ENCODE assay signal across 9 mouse cellular contexts in genomic region chr1:75597622-75598021, GRCm38 (mm10). TPM values are rescaled to one million over a fixed set of nuclear protein-coding genes. Genes with fewer than 3 reads are reported as not detected.
A peak's percentile ranks its signal among the peaks of the same experiment; 100 is the strongest.
DNase-seq lines count a peak whose midpoint lies in the region; ATAC-seq and TF ChIP-seq lines count a peak whose summit lies in the region.
"Had no signal": no experiment of that assay in that cellular context is flagged by ENCODE, and none has a peak within 500 bp of the region (broad histone marks: within the 10 kb centered on the region; RNA-seq: fewer than 3 reads in every experiment).

No protein-coding gene starts in this region.

- H3K36me3 ChIP-seq in forebrain, embryonic 14.5 days (ENCODE audit: control insufficient read depth, insufficient read depth, low read length) = no peaks in the 10 kb centered on the region
- H3K36me3 ChIP-seq in forebrain, embryonic 10.5 days (replicated peaks) = no peaks in the 10 kb centered on the region
- H3K36me3 ChIP-seq in neural tube, embryonic 15.5 days = no peaks in the 10 kb centered on the region
- no peaks in the 10 kb centered on the region for H3K36me3 ChIP-seq in splenic B cell, adult 2 months (ENCODE audit: control insufficient read depth, insufficient read depth, low read length, poor library complexity, severe bottlenecking)
- H3K36me3 ChIP-seq: neural tube, embryonic 13.5 days had no signal

- no peaks in the 10 kb centered on the region for H3K9me3 ChIP-seq in forebrain, embryonic 14.5 days (replicated peaks; ENCODE audit: control insufficient read depth, low read length)
- no peaks in the 10 kb centered on the region for H3K9me3 ChIP-seq in forebrain, embryonic 10.5 days
- H3K9me3 ChIP-seq in neural tube, embryonic 15.5 days (replicated peaks) = no peaks in the 10 kb centered on the region
- H3K9me3 ChIP-seq: neural tube, embryonic 13.5 days had no signal

- TF ChIP-seq POLR2A in lung, adult 2 months (IDR thresholded peaks at IDR 0.05; ENCODE audit: borderline replicate concordance, extremely low read depth, low read depth, low read length) = no peak

- no peaks in the 10 kb centered on the region for H3K4me1 ChIP-seq in forebrain, embryonic 14.5 days (ENCODE audit: control insufficient read depth, insufficient read depth, low read length)
- peaks cover 11% of the 10 kb centered on the region for H3K4me1 ChIP-seq in forebrain, embryonic 10.5 days
- H3K4me1 ChIP-seq in neural tube, embryonic 15.5 days = peaks cover 15% of the 10 kb centered on the region
- H3K4me1 ChIP-seq in lung, adult 2 months (ENCODE audit: control insufficient read depth, insufficient read depth, low read length) = no peaks in the 10 kb centered on the region

- no peak overlapping the region for H3K4me2 ChIP-seq in forebrain, embryonic 14.5 days (ENCODE audit: low read length)
- no peak overlapping the region for H3K4me2 ChIP-seq in neural tube, embryonic 15.5 days
- H3K4me2 ChIP-seq: neural tube, embryonic 13.5 days had no signal

- no peak overlapping the region for H3K4me3 ChIP-seq in forebrain, embryonic 14.5 days (ENCODE audit: low read depth, low read length)
- H3K4me3 ChIP-seq in forebrain, embryonic 10.5 days = no peak overlapping the region
- no peak overlapping the region for H3K4me3 ChIP-seq in neural tube, embryonic 15.5 days (replicated peaks)
- H3K4me3 ChIP-seq in lung, adult 2 months (replicated peaks; ENCODE audit: extremely low read depth, low read depth, low read length) = no peak overlapping the region
- H3K4me3 ChIP-seq: neural tube, embryonic 13.5 days had no signal

- H3K27ac ChIP-seq in forebrain, embryonic 14.5 days (ENCODE audit: low read depth, low read length) = no peak overlapping the region
- H3K27ac ChIP-seq in forebrain, embryonic 10.5 days = no peak overlapping the region
- H3K27ac ChIP-seq in neural tube, embryonic 15.5 days (replicated peaks) = no peak overlapping the region
- H3K27ac ChIP-seq: neural tube, embryonic 13.5 days had no signal

- intact Hi-C loops in heart, postnatal 36 days (cut with DNase I) = loop anchor here (1.0 to 5.0 kb wide), 4 partner anchors 39 to 255 kb away; no protein-coding TSS in a partner anchor

- ATAC-seq in forebrain, embryonic 14.5 days = no peak
- ATAC-seq in neural tube, embryonic 15.5 days (ENCODE audit: low FRiP score) = no peak

- DNase-seq in forebrain, embryonic 14.5 days (ENCODE audit: low spot score) = peak; percentile 75
- no peak for DNase-seq in forebrain, embryonic 10.5 days (ENCODE audit: extremely low spot score, low spot score)
- peak; percentile 42 for DNase-seq in neural tube, embryonic 10.5 days (ENCODE audit: extremely low spot score, low spot score)
- DNase-seq in c-Kit-positive CD71-negative TER-119-negative erythroid progenitor cells, embryonic 14.5 days (ENCODE audit: low read depth) = peak; percentile 26
- DNase-seq in heart, postnatal 36 days = peak; percentile 55 to 69
- DNase-seq in lung, adult 2 months = peak; percentile 17
- DNase-seq in splenic B cell, adult 2 months (ENCODE audit: low read depth, low spot score) = peak; percentile 81

- H3K9ac ChIP-seq in forebrain, embryonic 14.5 days (ENCODE audit: low read length) = no peak overlapping the region
- H3K9ac ChIP-seq in neural tube, embryonic 15.5 days (replicated peaks) = no peak overlapping the region
- H3K9ac ChIP-seq: neural tube, embryonic 13.5 days had no signal

- no peaks in the 10 kb centered on the region for H3K27me3 ChIP-seq in forebrain, embryonic 14.5 days (replicated peaks; ENCODE audit: control insufficient read depth, insufficient read depth, low read length)
- H3K27me3 ChIP-seq in forebrain, embryonic 10.5 days (ENCODE audit: poor library complexity, severe bottlenecking) = peaks cover 43% of the 10 kb centered on the region
- peaks cover 7% of the 10 kb centered on the region for H3K27me3 ChIP-seq in neural tube, embryonic 15.5 days (replicated peaks)
- no peaks in the 10 kb centered on the region; the same call in 1 of the 2 replicates for H3K27me3 ChIP-seq in splenic B cell, adult 2 months (ENCODE audit: control insufficient read depth, insufficient read depth, low read length, poor library complexity, severe bottlenecking)

- TF ChIP-seq CTCF in lung, adult 2 months (IDR thresholded peaks at IDR 0.05; ENCODE audit: insufficient read depth, low read length) = 0 out of 2 replicates have a peak, but pooled peaks have one; percentile 33

RNA-seq across cellular contexts. Expression of gene Slc4a3, which starts 51.6 kb away (rescaled TPM):
- polyA plus RNA-seq in forebrain, embryonic 14.5 days (2014; fragmentation: Nextera tagmentation; extraction: Ambion mirVana) = 12.6 and 18.7 TPM in 2 replicates
- 13.6 and 15.0 TPM in 2 replicates for polyA plus RNA-seq in forebrain, embryonic 10.5 days (2016; fragmentation: Nextera tagmentation; extraction: Ambion mirVana)
- 62.7 and 75.1 TPM in 2 replicates for polyA plus RNA-seq in neural tube, embryonic 15.5 days (2015; fragmentation: Nextera tagmentation; extraction: Ambion mirVana)
- total RNA-seq in heart, postnatal 36 days (2021) = 100 to 1,000 TPM; 233 to 249 TPM
- polyA plus RNA-seq in lung, adult 2 months (2012; rRNA removed) = 29.7 and 35.3 TPM in 2 replicates
